ENCODE assay signal across 9 mouse cellular contexts in the genomic region with DNA sequence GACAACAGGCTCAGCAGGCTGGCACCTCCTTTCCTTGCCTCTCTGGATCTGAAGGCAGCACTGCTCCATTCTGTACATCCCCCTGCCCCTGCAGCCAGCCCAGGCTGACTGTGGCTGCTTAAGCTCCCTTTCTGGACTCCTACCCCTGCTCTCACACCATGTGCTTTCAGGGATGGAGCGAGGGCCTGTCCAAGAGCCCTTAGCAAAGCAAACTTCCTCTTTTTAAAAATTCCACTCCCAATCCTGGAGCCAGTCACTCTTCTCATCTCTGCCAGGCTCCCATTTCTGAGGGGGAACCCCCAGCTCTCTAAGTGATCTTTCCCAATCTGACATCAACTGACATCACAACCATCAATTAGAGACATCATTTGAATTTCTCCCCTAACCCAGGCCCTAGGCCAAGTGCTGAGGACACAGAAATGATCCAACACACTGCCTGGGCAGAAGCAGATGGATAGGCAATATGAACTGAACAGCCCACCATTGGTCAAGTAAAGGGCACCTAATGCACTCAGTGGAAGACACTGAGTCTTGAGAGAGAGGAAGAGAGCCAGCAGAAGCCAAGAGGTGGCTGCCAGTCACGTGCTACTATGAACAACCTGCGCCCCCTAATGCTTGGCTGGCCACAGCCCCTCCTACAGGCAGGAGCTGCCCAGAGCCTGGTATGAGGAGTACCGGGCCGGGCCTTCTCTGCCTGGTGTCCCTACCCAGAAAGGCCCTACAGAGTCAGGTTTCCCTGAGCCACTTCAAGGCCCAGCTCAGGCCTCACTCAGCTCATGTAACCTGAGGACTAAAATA. TPM values are rescaled to one million over a fixed set of nuclear protein-coding genes. Genes with fewer than 3 reads are reported as not detected.
DNase-seq lines count a peak whose midpoint lies in the region; ATAC-seq lines count a peak whose summit lies in the region.
"Had no signal": no experiment of that assay in that cellular context is flagged by ENCODE, and none has a peak within 500 bp of the region (broad histone marks: within the 10 kb centered on the region; RNA-seq: fewer than 3 reads in every experiment).

No protein-coding gene starts in this region.

- H3K9ac ChIP-seq in forebrain, embryonic 11.5 days (ENCODE audit: low read length): no peak overlapping the region
- peak overlapping the region; percentile 38; the same call in 1 of the 2 replicates for H3K9ac ChIP-seq in neural tube, embryonic 12.5 days
- H3K9ac ChIP-seq in hindbrain, embryonic 16.5 days (ENCODE audit: low read depth, low read length): peak overlapping the region; percentile 43
- H3K9ac ChIP-seq in stomach, embryonic 16.5 days (ENCODE audit: low read length): peak overlapping the region; percentile 11; the same call in 1 of the 2 replicates

- H3K9me3 ChIP-seq in forebrain, embryonic 10.5 days: no peaks in the 10 kb centered on the region
- no peaks in the 10 kb centered on the region for H3K9me3 ChIP-seq in forebrain, embryonic 11.5 days (ENCODE audit: control insufficient read depth, low read length)
- H3K9me3 ChIP-seq in neural tube, embryonic 12.5 days: no peaks in the 10 kb centered on the region
- no peaks in the 10 kb centered on the region for H3K9me3 ChIP-seq in hindbrain, embryonic 16.5 days (ENCODE audit: control insufficient read depth, low read length)
- H3K9me3 ChIP-seq in stomach, embryonic 16.5 days (replicated peaks; ENCODE audit: control insufficient read depth, low read length): no peaks in the 10 kb centered on the region

- 68% methylated on average over 5 of the region's 5 CpGs for WGBS in forebrain, embryonic 10.5 days
- 53% methylated on average over 5 of the region's 5 CpGs for WGBS in forebrain, embryonic 11.5 days
- 57% methylated on average over 5 of the region's 5 CpGs for WGBS in neural tube, embryonic 12.5 days
- 58% methylated on average over 5 of the region's 5 CpGs for WGBS in hindbrain, embryonic 16.5 days
- WGBS in stomach, embryonic 16.5 days: 60% methylated on average over 5 of the region's 5 CpGs

- peaks cover 22% of the 10 kb centered on the region for H3K27me3 ChIP-seq in forebrain, embryonic 10.5 days (ENCODE audit: poor library complexity, severe bottlenecking)
- H3K27me3 ChIP-seq in forebrain, embryonic 11.5 days (ENCODE audit: control insufficient read depth, insufficient read depth, low read length): peaks cover 2% of the 10 kb centered on the region; the same call in 1 of the 2 replicates
- no peaks in the 10 kb centered on the region for H3K27me3 ChIP-seq in neural tube, embryonic 12.5 days (replicated peaks)
- H3K27me3 ChIP-seq in hindbrain, embryonic 16.5 days (replicated peaks; ENCODE audit: control insufficient read depth, insufficient read depth, low read length): no peaks in the 10 kb centered on the region
- H3K27me3 ChIP-seq in stomach, embryonic 16.5 days (ENCODE audit: control insufficient read depth, insufficient read depth, low read length): no peaks in the 10 kb centered on the region

- no peak overlapping the region for H3K27ac ChIP-seq in forebrain, embryonic 10.5 days
- H3K27ac ChIP-seq in forebrain, embryonic 11.5 days (ENCODE audit: low read depth, low read length): no peak overlapping the region
- H3K27ac ChIP-seq in neural tube, embryonic 12.5 days: no peak overlapping the region
- no peak overlapping the region for H3K27ac ChIP-seq in hindbrain, embryonic 16.5 days (ENCODE audit: low read depth, low read length)
- no peak overlapping the region for H3K27ac ChIP-seq in stomach, embryonic 16.5 days (ENCODE audit: low read length)

- no peak for DNase-seq in forebrain, embryonic 10.5 days (ENCODE audit: extremely low spot score, low spot score)
- no peak for DNase-seq in forebrain, embryonic 11.5 days (ENCODE audit: low spot score)
- no peak for DNase-seq in neural tube, embryonic 10.5 days (ENCODE audit: extremely low spot score, low spot score)
- DNase-seq in layer of hippocampus, postnatal 14 days (ENCODE audit: low spot score in 2 of 2): no peak
- DNase-seq in thymus, postnatal 36 days: no peak
- DNase-seq: thymus, postnatal 25 days had no signal

- 0 out of 2 replicates have a peak overlapping the region, but pooled peaks have one; percentile 0 for H3K4me3 ChIP-seq in forebrain, embryonic 10.5 days
- H3K4me3 ChIP-seq in forebrain, embryonic 11.5 days (ENCODE audit: low read depth, low read length): no peak overlapping the region
- no peak overlapping the region; the same call in 1 of the 2 replicates for H3K4me3 ChIP-seq in neural tube, embryonic 12.5 days
- H3K4me3 ChIP-seq in hindbrain, embryonic 16.5 days (ENCODE audit: low read length): peak overlapping the region; percentile 24
- 0 out of 2 replicates have a peak overlapping the region, but pooled peaks have one; percentile 3 for H3K4me3 ChIP-seq in stomach, embryonic 16.5 days (replicated peaks; ENCODE audit: low read length)

- peaks cover 60% of the 10 kb centered on the region for H3K4me1 ChIP-seq in forebrain, embryonic 10.5 days
- peaks cover 16% of the 10 kb centered on the region for H3K4me1 ChIP-seq in forebrain, embryonic 11.5 days (replicated peaks; ENCODE audit: control insufficient read depth, insufficient read depth, low read length)
- peaks cover 38% of the 10 kb centered on the region for H3K4me1 ChIP-seq in neural tube, embryonic 12.5 days
- peaks cover 49% of the 10 kb centered on the region for H3K4me1 ChIP-seq in hindbrain, embryonic 16.5 days (ENCODE audit: control insufficient read depth, insufficient read depth, low read depth, low read length)
- peaks cover 20% of the 10 kb centered on the region for H3K4me1 ChIP-seq in stomach, embryonic 16.5 days (ENCODE audit: control insufficient read depth, insufficient read depth, low read length)

- no peak overlapping the region for H3K4me2 ChIP-seq in forebrain, embryonic 11.5 days (ENCODE audit: low read depth, low read length, severe bottlenecking)
- peak overlapping the region; percentile 86 for H3K4me2 ChIP-seq in neural tube, embryonic 12.5 days (replicated peaks)
- peak overlapping the region; percentile 94 for H3K4me2 ChIP-seq in hindbrain, embryonic 16.5 days (ENCODE audit: low read length)
- H3K4me2 ChIP-seq in stomach, embryonic 16.5 days (ENCODE audit: low read depth, low read length): peak overlapping the region; percentile 22

- no peak for ATAC-seq in forebrain, embryonic 11.5 days (replicated peaks; ENCODE audit: low FRiP score)
- no peak for ATAC-seq in neural tube, embryonic 12.5 days (ENCODE audit: low FRiP score, low read depth)
- ATAC-seq in hindbrain, embryonic 16.5 days: no peak
- ATAC-seq in stomach, embryonic 16.5 days (ENCODE audit: insufficient read depth, low FRiP score): no peak

- peaks cover 14% of the 10 kb centered on the region; the same call in 1 of the 2 replicates for H3K36me3 ChIP-seq in forebrain, embryonic 10.5 days (replicated peaks)
- H3K36me3 ChIP-seq in forebrain, embryonic 11.5 days (ENCODE audit: control insufficient read depth, insufficient read depth, low read length): no peaks in the 10 kb centered on the region
- H3K36me3 ChIP-seq in neural tube, embryonic 12.5 days: no peaks in the 10 kb centered on the region
- H3K36me3 ChIP-seq in hindbrain, embryonic 16.5 days (ENCODE audit: control insufficient read depth, insufficient read depth, low read length): peaks cover 3% of the 10 kb centered on the region; the same call in 1 of the 2 replicates
- H3K36me3 ChIP-seq in stomach, embryonic 16.5 days (ENCODE audit: control insufficient read depth, insufficient read depth, low read length): no peaks in the 10 kb centered on the region

RNA-seq across cellular contexts. Expression of a gene that starts 3.8 kb away (rescaled TPM):
- polyA plus RNA-seq in forebrain, embryonic 10.5 days (2016; fragmentation: Nextera tagmentation; extraction: Ambion mirVana): 4.8 and 5.1 TPM in 2 replicates
- 3.5 and 3.9 TPM in 2 replicates for polyA plus RNA-seq in forebrain, embryonic 11.5 days (2014; fragmentation: Nextera tagmentation; extraction: Ambion mirVana)
- polyA plus RNA-seq in neural tube, embryonic 12.5 days (2016; fragmentation: Nextera tagmentation; extraction: Ambion mirVana): 9.1 and 9.6 TPM in 2 replicates
- polyA plus RNA-seq in hindbrain, embryonic 16.5 days (2015; fragmentation: Nextera tagmentation; extraction: Ambion mirVana): 20.5 and 22.2 TPM in 2 replicates
- polyA plus RNA-seq in stomach, embryonic 16.5 days (2015; fragmentation: Nextera tagmentation; extraction: Ambion mirVana): 6.4 and 7.9 TPM in 2 replicates
- total RNA-seq in layer of hippocampus, postnatal 14 days (2021): 10 to 100 TPM; 21.9 to 22.3 TPM

RNA-seq across cellular contexts. Expression of a gene that starts 15.7 kb away (rescaled TPM):
- polyA plus RNA-seq in forebrain, embryonic 10.5 days (2016; fragmentation: Nextera tagmentation; extraction: Ambion mirVana): 18.6 and 19.6 TPM in 2 replicates
- polyA plus RNA-seq in forebrain, embryonic 11.5 days (2014; fragmentation: Nextera tagmentation; extraction: Ambion mirVana): 22.5 and 23.7 TPM in 2 replicates
- polyA plus RNA-seq in neural tube, embryonic 12.5 days (2016; fragmentation: Nextera tagmentation; extraction: Ambion mirVana): 22.2 and 23.5 TPM in 2 replicates
- 30.0 and 30.5 TPM in 2 replicates for polyA plus RNA-seq in hindbrain, embryonic 16.5 days (2015; fragmentation: Nextera tagmentation; extraction: Ambion mirVana)
- 9.5 and 11.3 TPM in 2 replicates for polyA plus RNA-seq in stomach, embryonic 16.5 days (2015; fragmentation: Nextera tagmentation; extraction: Ambion mirVana)
- total RNA-seq in layer of hippocampus, postnatal 14 days (2021): 10 to 100 TPM; 23.8 to 24.0 TPM

RNA-seq across cellular contexts. Expression of a gene that starts 15.8 kb away (rescaled TPM):
- 1.2 and 1.7 TPM in 2 replicates for polyA plus RNA-seq in forebrain, embryonic 10.5 days (2016; fragmentation: Nextera tagmentation; extraction: Ambion mirVana)
- polyA plus RNA-seq in forebrain, embryonic 11.5 days (2014; fragmentation: Nextera tagmentation; extraction: Ambion mirVana): 0.51 and 0.60 TPM in 2 replicates
- polyA plus RNA-seq in neural tube, embryonic 12.5 days (2016; fragmentation: Nextera tagmentation; extraction: Ambion mirVana): 0.47 and 0.59 TPM in 2 replicates
- 0.62 and 0.88 TPM in 2 replicates for polyA plus RNA-seq in hindbrain, embryonic 16.5 days (2015; fragmentation: Nextera tagmentation; extraction: Ambion mirVana)
- polyA plus RNA-seq in stomach, embryonic 16.5 days (2015; fragmentation: Nextera tagmentation; extraction: Ambion mirVana): 0.13 and 0.36 TPM in 2 replicates
- under 1 TPM; 0.24 to 0.81 TPM for total RNA-seq in layer of hippocampus, postnatal 14 days (2021)

RNA-seq across cellular contexts. Expression of a gene that starts 21.2 kb away (rescaled TPM):
- 19.4 and 21.1 TPM in 2 replicates for polyA plus RNA-seq in forebrain, embryonic 10.5 days (2016; fragmentation: Nextera tagmentation; extraction: Ambion mirVana)
- 23.1 and 26.0 TPM in 2 replicates for polyA plus RNA-seq in forebrain, embryonic 11.5 days (2014; fragmentation: Nextera tagmentation; extraction: Ambion mirVana)
- polyA plus RNA-seq in neural tube, embryonic 12.5 days (2016; fragmentation: Nextera tagmentation; extraction: Ambion mirVana): 26.3 and 28.3 TPM in 2 replicates
- polyA plus RNA-seq in hindbrain, embryonic 16.5 days (2015; fragmentation: Nextera tagmentation; extraction: Ambion mirVana): 29.9 and 30.8 TPM in 2 replicates
- 49.9 and 52.4 TPM in 2 replicates for polyA plus RNA-seq in stomach, embryonic 16.5 days (2015; fragmentation: Nextera tagmentation; extraction: Ambion mirVana)
- 10 to 100 TPM; 17.6 to 20.3 TPM for total RNA-seq in layer of hippocampus, postnatal 14 days (2021)

RNA-seq across cellular contexts. Expression of a gene that starts 47.0 kb away (rescaled TPM):
- 0.48 and 0.89 TPM in 2 replicates for polyA plus RNA-seq in forebrain, embryonic 10.5 days (2016; fragmentation: Nextera tagmentation; extraction: Ambion mirVana)
- 1.2 and 2.0 TPM in 2 replicates for polyA plus RNA-seq in forebrain, embryonic 11.5 days (2014; fragmentation: Nextera tagmentation; extraction: Ambion mirVana)
- 5.5 and 7.6 TPM in 2 replicates for polyA plus RNA-seq in neural tube, embryonic 12.5 days (2016; fragmentation: Nextera tagmentation; extraction: Ambion mirVana)
- polyA plus RNA-seq in hindbrain, embryonic 16.5 days (2015; fragmentation: Nextera tagmentation; extraction: Ambion mirVana): 34.8 and 36.2 TPM in 2 replicates
- 0.25 and 0.27 TPM in 2 replicates for polyA plus RNA-seq in stomach, embryonic 16.5 days (2015; fragmentation: Nextera tagmentation; extraction: Ambion mirVana)
- total RNA-seq in layer of hippocampus, postnatal 14 days (2021): 10 to 100 TPM; 82.8 to 89.6 TPM

Comparison
In these comparisons a context has a peak if more than half of its experiments do, and no peak if none do; other contexts are left out.
1. H3K4me3 ChIP-seq: peak in forebrain, embryonic 10.5 days (single experiment), hindbrain, embryonic 16.5 days (single experiment) and stomach, embryonic 16.5 days (single experiment); none in forebrain, embryonic 11.5 days (single experiment) and neural tube, embryonic 12.5 days (single experiment).